Mouse (Mus musculus): Measurements from ENCODE around the gene Zfp991.
"Not testable (repeated sequence)": the region's sequence is repeated elsewhere in the genome, so short reads cannot be mapped to it uniquely, and the experiment has no call there.

GRCm38 (mm10) chr4:147141757-147142156, 9.9 kb downstream of the Zfp991 start:
- TF ChIP-seq POLR2A, CTCF (IDR thresholded peaks at IDR 0.05; ENCODE audit: insufficient read depth, low read depth, low read length): not testable (repeated sequence)

Measured in olfactory bulb, adult 2 months (tissue).